Mouse (Mus musculus) ES-E14 (cell line): ENCODE measurements around the gene Mpnd. TPM values are rescaled to one million over a fixed set of nuclear protein-coding genes. Genes with fewer than 3 reads are reported as not detected.

Experiments
- DNase-seq: peaks from one replicate; pipeline ENCODE4 v3.0.0-alpha.2; 2013; ENCODE audit warnings: low read depth, low spot score
- H3K27ac ChIP-seq: 2 replicates; pipeline ENCODE4 v1.5.1; 2012; ENCODE audit warnings: low read depth, mild to moderate bottlenecking, low read length, moderate library complexity, mixed read lengths; ENCODE audit not compliant: poor library complexity, insufficient read depth, severe bottlenecking
- H3K36me3 ChIP-seq: 2 replicates; pipeline ENCODE4 v1.6.1; 2012; ENCODE audit warnings: mild to moderate bottlenecking, low read length, moderate library complexity, mixed read lengths; ENCODE audit not compliant: control insufficient read depth, poor library complexity, insufficient read depth, severe bottlenecking
- H3K4me1 ChIP-seq, 2 experiments: fragments of 150-350 bp in 1 of 2; sonication (generic) in 1 of 2; 2 replicates each; pipeline ENCODE4 v1.6.1; 2012; ENCODE audit warnings: low read length in 2 of 2, mild to moderate bottlenecking in 1 of 2, mixed read lengths in 1 of 2; ENCODE audit not compliant: control insufficient read depth in 2 of 2, insufficient read depth in 2 of 2, poor library complexity in 1 of 2
- H3K4me3 ChIP-seq, 2 experiments: fragments of 150-350 bp in 1 of 2; sonication (generic) in 1 of 2; 2 replicates each; pipeline ENCODE4 v1.5.1; 2012; ENCODE audit warnings: low read length in 2 of 2, low read depth in 1 of 2, mild to moderate bottlenecking in 1 of 2, mixed read lengths in 1 of 2; ENCODE audit not compliant: insufficient read depth in 1 of 2, poor library complexity in 1 of 2, severe bottlenecking in 1 of 2
- H3K9ac ChIP-seq: 2 replicates; pipeline ENCODE4 v1.6.1; 2012; ENCODE audit warnings: low read depth, mild to moderate bottlenecking, low read length, mixed read lengths; ENCODE audit not compliant: poor library complexity, insufficient read depth, severe bottlenecking
- H3K9me3 ChIP-seq: fragments of 150-350 bp; sonication (generic); 2 replicates; pipeline ENCODE4 v1.6.1; 2012; ENCODE audit warnings: low read depth, mild to moderate bottlenecking, low read length; ENCODE audit not compliant: control insufficient read depth, insufficient read depth
- CHD2 ChIP-seq: IDR thresholded peaks from 2 replicates; pipeline ENCODE4 v1.6.1; 2014; ENCODE audit warnings: mild to moderate bottlenecking, low read depth, low read length, inconsistent platforms
- HCFC1 ChIP-seq: IDR thresholded peaks from 2 replicates; pipeline ENCODE4 v1.6.1; 2012; ENCODE audit warnings: low read length, inconsistent platforms, borderline replicate concordance; ENCODE audit not compliant: insufficient read depth
- MAFK ChIP-seq: IDR thresholded peaks from 2 replicates; pipeline ENCODE4 v1.6.1; 2014; ENCODE audit warnings: mild to moderate bottlenecking, low read depth, low read length, inconsistent platforms; ENCODE audit not compliant: insufficient read depth
- ZC3H11A ChIP-seq: IDR thresholded peaks from 2 replicates; pipeline ENCODE4 v1.6.1; 2012; ENCODE audit warnings: low read depth, mild to moderate bottlenecking, inconsistent platforms, low read length, borderline replicate concordance
- ZNF384 ChIP-seq: IDR thresholded peaks from 2 replicates; pipeline ENCODE4 v1.6.1; 2012; ENCODE audit warnings: low read depth, low read length, inconsistent platforms
- in situ Hi-C, 2 experiments: fragments of 600-800 bp; cut with MboI; formaldehyde crosslinking; loops; one replicate each; pipeline ENCODE4 v1.15.1; 2025; ENCODE audit warnings: low sequenced_read_pairs in 2 of 2, inconsistent platforms in 1 of 2; ENCODE audit not compliant: unreplicated experiment in 2 of 2
- total RNA-seq: library from RNA; depleted of rRNA; stranded (reverse); fragments of 300-350 nt; gene quantifications from 2 replicates; pipeline ENCODE4 v1.2.3, GENCODE M21; 2012

The Mpnd gene
- total RNA-seq, 1 experiment: 39.0 TPM

- Histone ChIP-seq H3K9me3 (no peaks in the 10 kb centered on the region), H3K4me1 (peaks cover 0 to 8% of the 10 kb centered on the region in 2 experiments; a peak in 2 of 4 replicates), H3K27ac (no peak overlapping the region), H3K9ac (peak overlapping the region; percentile 79; the same call in 1 of the 2 replicates), H3K4me3 (peak overlapping the region; percentile 88 to 99), H3K36me3 (peaks cover 14% of the 10 kb centered on the region; the same call in 1 of the 2 replicates)
- no peak for DNase-seq
- in situ Hi-C loops: no loop called here
- TF ChIP-seq HCFC1 (no peak), CHD2 (no peak), ZNF384 (no peak), ZC3H11A (no peak), MAFK (no peak)
Observed at GRCm38 (mm10) chr17:56009962-56010240, 4.4 kb downstream of the Mpnd start.

GRCm38 (mm10) chr17:56010255-56010654 is 4.7 kb downstream of the Mpnd start:
- no peak overlapping the region for H3K9ac ChIP-seq
- DNase-seq: no peak
- TF ChIP-seq HCFC1: no peak
- no peak for TF ChIP-seq MAFK
- TF ChIP-seq CHD2: no peak
- no peak for TF ChIP-seq ZNF384
- no peak for TF ChIP-seq ZC3H11A
- in situ Hi-C loops: no loop called here
- H3K4me1 ChIP-seq: peaks cover 0 to 5% of the 10 kb centered on the region in 2 experiments; a peak in 2 of 4 replicates
- H3K9me3 ChIP-seq: no peaks in the 10 kb centered on the region
- peak overlapping the region in 1 of 2 experiments; percentile 99; a peak in 3 of 4 replicates for H3K4me3 ChIP-seq
- no peak overlapping the region for H3K27ac ChIP-seq
- peaks cover 17% of the 10 kb centered on the region for H3K36me3 ChIP-seq

GRCm38 (mm10) chr17:56010681-56011080 is 5.2 kb downstream of the Mpnd start:
- Histone ChIP-seq H3K4me3 (peak overlapping the region in 1 of 2 experiments; percentile 11; a peak in 1 of 4 replicates), H3K9ac (no peak overlapping the region), H3K27ac (no peak overlapping the region), H3K4me1 (peaks cover 0 to 4% of the 10 kb centered on the region in 2 experiments; a peak in 2 of 4 replicates), H3K9me3 (no peaks in the 10 kb centered on the region), H3K36me3 (peaks cover 19% of the 10 kb centered on the region)
- in situ Hi-C loops: no loop called here
- TF ChIP-seq HCFC1 (no peak), CHD2 (no peak), MAFK (no peak), ZNF384 (no peak), ZC3H11A (no peak)
- DNase-seq: no peak

GRCm38 (mm10) chr17:56011441-56011840 is 5.9 kb downstream of the Mpnd start:
- H3K4me3 ChIP-seq: no peak overlapping the region
- H3K4me1 ChIP-seq: peaks cover 0 to 4% of the 10 kb centered on the region in 2 experiments; a peak in 2 of 4 replicates
- H3K9ac ChIP-seq: no peak overlapping the region
- in situ Hi-C loops: no loop called here
- H3K9me3 ChIP-seq: no peaks in the 10 kb centered on the region
- H3K27ac ChIP-seq: no peak overlapping the region
- TF ChIP-seq CHD2: no peak
- no peak for TF ChIP-seq ZC3H11A
- TF ChIP-seq MAFK: no peak
- TF ChIP-seq HCFC1: no peak
- no peak for TF ChIP-seq ZNF384
- H3K36me3 ChIP-seq: peaks cover 27% of the 10 kb centered on the region
- DNase-seq: no peak
